Mouse (Mus musculus): Measurements from ENCODE around the gene Nr2f6. TPM values are rescaled to one million over a fixed set of nuclear protein-coding genes. Genes with fewer than 3 reads are reported as not detected.

Nr2f6 gene
- polyA plus RNA-seq, 1 experiment from 2014 or later, result 15.5 TPM

- ATAC-seq (replicated peaks), result no peak
- WGBS, result 63% methylated on average over 3 of the region's 3 CpGs
- H3K4me2 ChIP-seq (replicated peaks), result no peak overlapping the region
- no peaks in the 10 kb centered on the region for H3K36me3 ChIP-seq
- peaks cover 33% of the 10 kb centered on the region for H3K4me1 ChIP-seq
- no peaks in the 10 kb centered on the region for H3K9me3 ChIP-seq
- no peak overlapping the region for H3K27ac ChIP-seq (replicated peaks)
- H3K27me3 ChIP-seq, result peaks cover 6% of the 10 kb centered on the region; the same call in 1 of the 2 replicates
- H3K4me3 ChIP-seq, result no peak overlapping the region
- H3K9ac ChIP-seq (replicated peaks), result no peak overlapping the region
These were observed 2.1 kb upstream of the Nr2f6 start for GRCm38 (mm10) chr8:71383860-71384259.

GRCm38 (mm10) chr8:71383396-71383795 lies 1.6 kb upstream of the Nr2f6 start:
- Histone ChIP-seq H3K4me2 (replicated peaks) (no peak overlapping the region), H3K27me3 (peaks cover 6% of the 10 kb centered on the region; the same call in 1 of the 2 replicates), H3K27ac (replicated peaks) (no peak overlapping the region), H3K9me3 (no peaks in the 10 kb centered on the region), H3K4me3 (no peak overlapping the region), H3K36me3 (no peaks in the 10 kb centered on the region), H3K9ac (replicated peaks) (no peak overlapping the region), H3K4me1 (peaks cover 33% of the 10 kb centered on the region)
- ATAC-seq (replicated peaks), result no peak
- WGBS, result 22% methylated on average over 12 of the region's 12 CpGs

- peaks cover 6% of the 10 kb centered on the region; the same call in 1 of the 2 replicates for H3K27me3 ChIP-seq
- H3K4me3 ChIP-seq, result peak overlapping the region; percentile 66
- H3K9ac ChIP-seq (replicated peaks), result peak overlapping the region; percentile 75
- peak; percentile 75 for ATAC-seq (replicated peaks)
- H3K4me1 ChIP-seq, result peaks cover 33% of the 10 kb centered on the region
- no peaks in the 10 kb centered on the region for H3K9me3 ChIP-seq
- whole genome bisulfite sequencing, result 2% methylated on average over 56 of the region's 80 CpGs
- H3K36me3 ChIP-seq, result no peaks in the 10 kb centered on the region
- peak overlapping the region; percentile 91 for H3K4me2 ChIP-seq (replicated peaks)
- H3K27ac ChIP-seq (replicated peaks), result peak overlapping the region; percentile 82
These were observed 506 bp upstream of the Nr2f6 start for GRCm38 (mm10) chr8:71381971-71382961.

GRCm38 (mm10) chr8:71380178-71381171 lies 1.3 kb downstream of the Nr2f6 start:
- H3K9me3 ChIP-seq, result no peaks in the 10 kb centered on the region
- no peak for ATAC-seq (replicated peaks)
- H3K4me3 ChIP-seq, result peak overlapping the region; percentile 66
- peaks cover 6% of the 10 kb centered on the region; the same call in 1 of the 2 replicates for H3K27me3 ChIP-seq
- peaks cover 48% of the 10 kb centered on the region for H3K4me1 ChIP-seq
- H3K27ac ChIP-seq (replicated peaks), result no peak overlapping the region
- 1% methylated on average over 72 of the region's 72 CpGs for WGBS
- H3K36me3 ChIP-seq, result no peaks in the 10 kb centered on the region
- peak overlapping the region; percentile 91 for H3K4me2 ChIP-seq (replicated peaks)
- peak overlapping the region; percentile 75 for H3K9ac ChIP-seq (replicated peaks)

- Histone ChIP-seq H3K4me1 (peaks cover 51% of the 10 kb centered on the region), H3K36me3 (peaks cover under 1% of the 10 kb centered on the region; the same call in 1 of the 2 replicates), H3K27me3 (peaks cover 6% of the 10 kb centered on the region; the same call in 1 of the 2 replicates), H3K9ac (replicated peaks) (no peak overlapping the region), H3K4me2 (replicated peaks) (peak overlapping the region; percentile 91), H3K9me3 (no peaks in the 10 kb centered on the region), H3K27ac (replicated peaks) (no peak overlapping the region), H3K4me3 (peak overlapping the region; percentile 66)
- ATAC-seq (replicated peaks), result no peak
- 52% methylated on average over 3 of the region's 3 CpGs for WGBS
These were observed 2.2 kb downstream of the Nr2f6 start for GRCm38 (mm10) chr8:71379512-71380075.

- WGBS, result 29% methylated on average over 4 of the region's 4 CpGs
- no peak for ATAC-seq (replicated peaks)
- Histone ChIP-seq H3K4me1 (peaks cover 51% of the 10 kb centered on the region), H3K4me3 (no peak overlapping the region), H3K9ac (replicated peaks) (no peak overlapping the region), H3K9me3 (no peaks in the 10 kb centered on the region), H3K4me2 (replicated peaks) (0 out of 2 replicates have a peak overlapping the region, but pooled peaks have one; percentile 91), H3K27me3 (peaks cover 6% of the 10 kb centered on the region; the same call in 1 of the 2 replicates), H3K36me3 (peaks cover 5% of the 10 kb centered on the region), H3K27ac (replicated peaks) (no peak overlapping the region)
These were observed 2.8 kb downstream of the Nr2f6 start for GRCm38 (mm10) chr8:71379008-71379407.

GRCm38 (mm10) chr8:71376423-71377030 lies 5.2 kb downstream of the Nr2f6 start:
- H3K9ac ChIP-seq (replicated peaks), result peak overlapping the region; percentile 52
- H3K9me3 ChIP-seq, result no peaks in the 10 kb centered on the region
- H3K4me2 ChIP-seq (replicated peaks), result peak overlapping the region; percentile 78
- 26% methylated on average over 8 of the region's 8 CpGs for WGBS
- H3K36me3 ChIP-seq, result peaks cover 8% of the 10 kb centered on the region
- peaks cover 6% of the 10 kb centered on the region; the same call in 1 of the 2 replicates for H3K27me3 ChIP-seq
- H3K27ac ChIP-seq (replicated peaks), result no peak overlapping the region
- peaks cover 44% of the 10 kb centered on the region for H3K4me1 ChIP-seq
- ATAC-seq (replicated peaks), result no peak
- peak overlapping the region; percentile 43 for H3K4me3 ChIP-seq

GRCm38 (mm10) chr8:71375581-71376422 lies 6.0 kb downstream of the Nr2f6 start:
- peak overlapping the region; percentile 52 for H3K9ac ChIP-seq (replicated peaks)
- H3K36me3 ChIP-seq, result peaks cover 8% of the 10 kb centered on the region
- H3K4me1 ChIP-seq, result peaks cover 38% of the 10 kb centered on the region
- H3K4me2 ChIP-seq (replicated peaks), result peak overlapping the region; percentile 78
- H3K4me3 ChIP-seq, result peak overlapping the region; percentile 43
- 0 out of 2 replicates have a peak, but pooled peaks have one; percentile 0 for ATAC-seq (replicated peaks)
- WGBS, result 5% methylated on average over 70 of the region's 74 CpGs
- H3K27me3 ChIP-seq, result no peaks in the 10 kb centered on the region
- H3K9me3 ChIP-seq, result no peaks in the 10 kb centered on the region
- H3K27ac ChIP-seq (replicated peaks), result peak overlapping the region; percentile 44

- 80% methylated on average over 17 of the region's 17 CpGs for WGBS
- no peak overlapping the region for H3K4me3 ChIP-seq
- H3K27ac ChIP-seq (replicated peaks), result no peak overlapping the region
- peaks cover 32% of the 10 kb centered on the region for H3K4me1 ChIP-seq
- H3K4me2 ChIP-seq (replicated peaks), result no peak overlapping the region
- no peak for ATAC-seq (replicated peaks)
- H3K9ac ChIP-seq (replicated peaks), result no peak overlapping the region
- no peaks in the 10 kb centered on the region for H3K9me3 ChIP-seq
- peaks cover 11% of the 10 kb centered on the region for H3K36me3 ChIP-seq
- H3K27me3 ChIP-seq, result no peaks in the 10 kb centered on the region
These were observed 7.0 kb downstream of the Nr2f6 start for GRCm38 (mm10) chr8:71374616-71375206.

- no peak overlapping the region for H3K9ac ChIP-seq (replicated peaks)
- 93% methylated on average over 3 of the region's 3 CpGs for WGBS
- H3K27ac ChIP-seq (replicated peaks), result no peak overlapping the region
- H3K9me3 ChIP-seq, result no peaks in the 10 kb centered on the region
- no peak overlapping the region for H3K4me2 ChIP-seq (replicated peaks)
- no peak overlapping the region for H3K4me3 ChIP-seq
- peaks cover 29% of the 10 kb centered on the region for H3K4me1 ChIP-seq
- H3K36me3 ChIP-seq, result peaks cover 15% of the 10 kb centered on the region
- no peaks in the 10 kb centered on the region for H3K27me3 ChIP-seq
- no peak for ATAC-seq (replicated peaks)
These were observed 8.8 kb downstream of the Nr2f6 start for GRCm38 (mm10) chr8:71373000-71373399.

Measured in forebrain, embryonic 15.5 days (tissue).